Mouse (Mus musculus) heart, embryonic 14.5 days (tissue): ENCODE measurements around the gene Ssr2. TPM values are rescaled to one million over a fixed set of nuclear protein-coding genes. Genes with fewer than 3 reads are reported as not detected.
A peak's percentile ranks its signal among the peaks of the same experiment; 100 is the strongest.

Source experiments
- ATAC-seq: fragments of 200-750 bp; cut with Nextera tagmentation; 2 replicates; pipeline ENCODE4 v1.8.0; 2017; ENCODE audit warnings: low read depth, moderate TSS enrichment; ENCODE audit not compliant: insufficient number of reproducible peaks, insufficient read depth, low FRiP score
- H3K27ac ChIP-seq, 2 experiments: fragments of 200-500 bp in 1 of 2; fragments of 300-500 bp in 1 of 2; sonication (generic) in 1 of 2; replicated peaks in 1 of 2; 2 replicates each; pipeline ENCODE4 v1.5.1; 2012 to 2014; ENCODE audit warnings: low read depth in 2 of 2, low read length in 2 of 2, control low read depth in 1 of 2, mild to moderate bottlenecking in 1 of 2, mixed read lengths in 1 of 2; ENCODE audit not compliant: control insufficient read depth in 1 of 2, insufficient read depth in 1 of 2
- H3K27me3 ChIP-seq: fragments of 300-500 bp; sonication (generic); 2 replicates; pipeline ENCODE4 v1.6.1; 2014; ENCODE audit warnings: mild to moderate bottlenecking, low read length, control low read depth; ENCODE audit not compliant: control insufficient read depth, insufficient read depth
- H3K36me3 ChIP-seq: fragments of 300-500 bp; sonication (generic); 2 replicates; pipeline ENCODE4 v1.6.1; 2014; ENCODE audit warnings: mild to moderate bottlenecking, control low read depth, low read length, mixed read lengths; ENCODE audit not compliant: control insufficient read depth, insufficient read depth
- H3K4me1 ChIP-seq, 2 experiments: fragments of 200-500 bp in 1 of 2; fragments of 300-500 bp in 1 of 2; sonication (generic) in 1 of 2; 2 replicates each; pipeline ENCODE4 v1.6.1; 2012 to 2014; ENCODE audit warnings: low read length in 2 of 2, control low read depth in 1 of 2, mixed read lengths in 1 of 2; ENCODE audit not compliant: control insufficient read depth in 2 of 2, insufficient read depth in 2 of 2
- H3K4me2 ChIP-seq: fragments of 300-500 bp; sonication (generic); 2 replicates; pipeline ENCODE4 v1.6.1; 2014; ENCODE audit warnings: mild to moderate bottlenecking, low read length
- H3K4me3 ChIP-seq, 2 experiments: fragments of 200-500 bp in 1 of 2; fragments of 300-500 bp in 1 of 2; sonication (generic) in 1 of 2; 2 replicates each; pipeline ENCODE4 v1.5.1; 2012 to 2014; ENCODE audit warnings: low read length in 2 of 2, mild to moderate bottlenecking in 2 of 2, control low read depth in 1 of 2, low read depth in 1 of 2, moderate library complexity in 1 of 2; ENCODE audit not compliant: control insufficient read depth in 1 of 2, insufficient read depth in 1 of 2
- H3K9ac ChIP-seq: fragments of 300-500 bp; sonication (generic); 2 replicates; pipeline ENCODE4 v1.6.1; 2014; ENCODE audit warnings: mild to moderate bottlenecking, low read length
- H3K9me3 ChIP-seq: fragments of 300-500 bp; sonication (generic); 2 replicates; pipeline ENCODE4 v1.6.1; 2016; ENCODE audit warnings: low read length, control low read depth; ENCODE audit not compliant: control insufficient read depth
- WGBS: fragments of 180-500 bp; shearing (Covaris S2); extraction: QIAGEN DNeasy Blood & Tissue Kit; methylation state at CpG from one replicate; pipeline ENCODE4 v1.1.7; 2014; 5-methylcytosine and 5-hydroxymethylcytosine counted together
- polyA plus RNA-seq: library from polyadenylated mRNA; unstranded; fragments of >200 nt; fragmentation: Nextera tagmentation; extraction: Ambion mirVana; gene quantifications from 2 replicates; pipeline ENCODE4 v1.2.1, GENCODE M21; 2014

Ssr2 gene
- polyA plus RNA-seq, 1 experiment from 2014 or later, result 178 TPM

DNA sequence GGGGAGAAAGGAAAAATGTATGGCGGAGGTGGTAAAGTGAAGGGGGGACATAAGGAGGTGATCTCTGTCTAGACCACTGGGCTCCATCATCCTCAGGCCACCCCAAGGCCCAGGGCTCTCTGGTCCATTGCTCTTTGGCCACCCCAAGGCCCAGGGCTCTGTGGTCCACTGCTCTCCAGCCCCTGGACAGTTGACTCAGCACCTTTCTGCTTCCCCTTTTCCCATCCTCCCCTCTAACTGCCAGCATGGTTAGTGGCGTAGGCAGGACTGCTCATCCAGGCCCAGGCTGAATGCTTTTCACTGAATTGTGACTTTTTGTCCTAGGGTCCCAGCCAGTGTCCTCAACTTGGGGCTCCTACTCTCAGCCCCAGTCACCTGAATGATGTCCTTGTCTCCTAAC, 51.9 kb downstream of the Ssr2 start:
- WGBS, result 83% methylated on average over 2 of the region's 2 CpGs
- Histone ChIP-seq H3K27ac (no peak overlapping the region), H3K9me3 (no peaks in the 10 kb centered on the region), H3K4me1 (peaks cover 68 to 88% of the 10 kb centered on the region in 2 experiments), H3K27me3 (no peaks in the 10 kb centered on the region), H3K36me3 (peaks cover 70% of the 10 kb centered on the region), H3K4me2 (no peak overlapping the region), H3K9ac (no peak overlapping the region), H3K4me3 (no peak overlapping the region)
- ATAC-seq, result no peak

DNA sequence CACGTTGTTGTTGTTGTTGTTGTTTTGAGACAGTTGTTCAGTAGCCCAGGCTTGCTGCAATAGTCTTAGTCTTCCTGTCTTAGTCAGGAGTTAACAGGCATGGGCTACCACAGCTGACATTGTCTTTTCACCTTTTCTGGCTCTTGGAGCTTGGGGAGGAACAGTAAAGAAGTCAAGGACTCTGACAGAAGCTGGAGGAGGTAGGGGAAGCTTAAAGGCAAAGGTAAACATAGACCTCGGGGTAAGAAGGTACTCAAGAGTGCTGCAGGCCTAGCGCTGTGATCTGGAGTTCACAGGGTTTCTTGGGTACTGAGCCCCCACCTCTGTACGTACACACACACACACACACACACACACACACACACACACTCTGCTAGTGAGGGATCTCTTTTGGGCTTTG, 53.1 kb downstream of the Ssr2 start:
- Histone ChIP-seq H3K27me3 (no peaks in the 10 kb centered on the region), H3K4me1 (peaks cover 68 to 93% of the 10 kb centered on the region in 2 experiments), H3K4me2 (no peak overlapping the region), H3K9me3 (no peaks in the 10 kb centered on the region), H3K27ac (no peak overlapping the region; a peak in 1 of 4 replicates), H3K36me3 (peaks cover 82% of the 10 kb centered on the region), H3K9ac (peak overlapping the region; percentile 35), H3K4me3 (no peak overlapping the region)
- WGBS, result 67% methylated on average over 4 of the region's 4 CpGs
- ATAC-seq, result no peak

DNA sequence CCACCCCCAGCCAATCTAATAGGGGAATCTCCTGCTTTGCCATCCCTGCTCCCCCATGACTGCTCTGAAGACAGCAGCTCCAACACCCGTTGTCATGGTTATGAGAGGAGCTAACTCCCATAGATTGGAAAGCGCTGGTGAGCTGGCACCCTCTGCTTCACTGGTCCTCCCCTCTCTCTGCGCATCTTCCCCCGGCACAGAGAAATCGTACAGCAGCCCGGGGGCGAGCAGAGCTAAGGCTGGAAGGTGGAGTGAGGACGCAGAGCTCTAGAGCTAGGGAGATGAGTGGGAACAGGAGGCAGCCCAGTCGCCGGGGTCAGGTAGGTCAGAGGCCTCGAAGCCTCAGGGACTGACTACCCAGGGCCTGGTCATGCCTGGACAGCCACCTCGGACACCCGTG, 53.6 kb downstream of the Ssr2 start:
- peak overlapping the region; percentile 54 to 69 for H3K27ac ChIP-seq
- H3K36me3 ChIP-seq, result peaks cover 87% of the 10 kb centered on the region
- 59% methylated on average over 13 of the region's 13 CpGs for WGBS
- H3K4me3 ChIP-seq, result no peak overlapping the region
- no peaks in the 10 kb centered on the region for H3K9me3 ChIP-seq
- no peak for ATAC-seq
- peaks cover 66 to 89% of the 10 kb centered on the region in 2 experiments for H3K4me1 ChIP-seq
- H3K27me3 ChIP-seq, result no peaks in the 10 kb centered on the region
- peak overlapping the region; percentile 35 for H3K9ac ChIP-seq
- no peak overlapping the region for H3K4me2 ChIP-seq

DNA sequence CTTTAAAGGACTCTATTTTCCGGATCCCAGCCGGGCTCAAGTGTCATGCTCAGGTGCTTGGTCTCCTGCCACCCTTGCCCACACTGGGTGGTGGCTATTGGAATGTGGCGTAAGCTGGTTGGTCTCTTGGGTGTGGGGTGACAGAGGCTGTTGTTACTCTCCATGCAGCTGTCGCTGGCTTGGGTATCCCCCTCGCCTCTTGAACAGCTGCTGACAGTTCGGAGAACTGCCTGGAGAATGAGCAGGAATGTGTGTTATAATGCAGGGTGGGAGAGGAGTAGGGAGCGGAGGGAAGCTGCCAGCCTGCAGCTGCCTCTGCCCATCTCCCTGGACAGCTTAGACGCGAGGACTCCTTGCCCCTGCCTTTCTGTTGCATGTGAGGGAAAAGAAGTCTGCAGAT, 54.3 kb downstream of the Ssr2 start:
- Histone ChIP-seq H3K4me3 (no peak overlapping the region), H3K27me3 (no peaks in the 10 kb centered on the region), H3K27ac (peak overlapping the region; percentile 54 to 69), H3K9ac (peak overlapping the region; percentile 35), H3K9me3 (no peaks in the 10 kb centered on the region), H3K36me3 (peaks cover 89% of the 10 kb centered on the region), H3K4me2 (peak overlapping the region; percentile 14), H3K4me1 (peaks cover 58 to 81% of the 10 kb centered on the region in 2 experiments)
- 16% methylated on average over 9 of the region's 9 CpGs for WGBS
- peak; percentile 31; the same call in 1 of the 2 replicates for ATAC-seq

DNA sequence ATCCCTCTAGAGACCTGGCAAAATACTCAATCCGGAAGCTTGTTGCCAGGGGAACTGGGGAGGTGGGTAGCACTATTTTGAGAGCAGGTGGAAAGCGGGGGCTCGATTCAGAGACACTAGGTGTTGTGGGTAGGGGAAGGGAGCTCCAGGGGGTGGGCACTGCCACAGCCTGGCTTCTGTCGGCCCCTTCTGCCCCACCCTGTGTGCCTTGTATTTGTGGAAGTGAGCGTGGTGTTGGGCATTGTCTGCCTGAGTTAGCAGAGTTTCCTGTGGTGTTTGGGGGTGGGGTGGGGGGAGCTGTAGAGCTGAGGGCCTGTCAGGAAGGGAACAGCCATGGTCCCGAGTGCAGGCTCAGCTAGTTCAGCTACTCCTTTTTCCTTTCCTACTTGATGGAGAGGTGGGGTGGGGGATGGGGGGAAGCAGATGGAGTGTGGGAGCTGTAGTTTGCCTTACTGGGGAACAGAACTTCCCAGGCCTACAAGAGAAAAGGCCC, 55.2 kb downstream of the Ssr2 start:
- WGBS, result 45% methylated on average over 6 of the region's 6 CpGs
- H3K4me1 ChIP-seq, result peaks cover 52 to 77% of the 10 kb centered on the region in 2 experiments

DNA sequence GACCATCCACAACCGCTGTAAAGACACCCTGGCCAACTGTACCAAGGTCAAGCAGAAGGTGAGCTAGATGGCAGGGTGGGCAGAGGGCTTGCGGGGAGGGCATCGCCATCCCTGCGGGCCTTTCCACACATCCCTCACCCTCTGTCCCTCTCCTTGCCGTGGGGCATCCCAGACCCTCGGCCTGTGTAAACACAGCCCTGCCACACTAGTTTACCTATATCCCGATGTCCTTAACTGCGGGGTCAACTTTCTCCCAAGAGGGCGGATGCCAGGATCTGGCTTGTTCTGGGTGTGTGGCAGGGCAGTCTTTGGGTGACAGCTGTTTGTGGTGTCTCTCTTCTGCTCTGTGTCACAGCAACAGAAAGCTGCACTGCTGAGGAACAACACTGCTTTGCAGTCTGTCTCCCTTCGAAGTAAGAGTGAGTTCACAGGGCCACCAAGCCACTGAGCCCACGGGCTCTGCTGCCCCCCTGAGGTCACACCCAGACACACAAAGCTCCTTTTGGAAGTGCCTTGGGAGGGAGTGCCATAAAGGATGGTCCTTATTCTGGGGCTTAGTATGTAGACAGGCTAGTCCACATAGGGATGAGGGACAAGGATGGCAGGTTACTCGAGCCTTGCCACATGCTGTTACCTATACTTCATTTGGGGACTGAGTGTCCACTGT, 56.4 kb downstream of the Ssr2 start:
- Histone ChIP-seq H3K9ac (no peak overlapping the region; the same call in 1 of the 2 replicates), H3K4me1 (peaks cover 56 to 76% of the 10 kb centered on the region in 2 experiments), H3K36me3 (peaks cover 95% of the 10 kb centered on the region), H3K4me2 (no peak overlapping the region), H3K27ac (peak overlapping the region in 1 of 2 experiments; percentile 45; a peak in 1 of 4 replicates), H3K27me3 (no peaks in the 10 kb centered on the region), H3K4me3 (no peak overlapping the region), H3K9me3 (no peaks in the 10 kb centered on the region)
- WGBS, result 70% methylated on average over 12 of the region's 12 CpGs
- ATAC-seq, result no peak

More for the DNA sequence above, 55.2 kb downstream of the Ssr2 start:
- no peaks in the 10 kb centered on the region for H3K9me3 ChIP-seq
- peaks cover 91% of the 10 kb centered on the region for H3K36me3 ChIP-seq
- ATAC-seq, result peak; percentile 48
- no peak overlapping the region for H3K9ac ChIP-seq
- peak overlapping the region; percentile 43 to 69; a peak in 3 of 4 replicates for H3K27ac ChIP-seq
- no peak overlapping the region for H3K4me3 ChIP-seq
- 0 out of 2 replicates have a peak overlapping the region, but pooled peaks have one; percentile 14 for H3K4me2 ChIP-seq
- no peaks in the 10 kb centered on the region for H3K27me3 ChIP-seq

DNA sequence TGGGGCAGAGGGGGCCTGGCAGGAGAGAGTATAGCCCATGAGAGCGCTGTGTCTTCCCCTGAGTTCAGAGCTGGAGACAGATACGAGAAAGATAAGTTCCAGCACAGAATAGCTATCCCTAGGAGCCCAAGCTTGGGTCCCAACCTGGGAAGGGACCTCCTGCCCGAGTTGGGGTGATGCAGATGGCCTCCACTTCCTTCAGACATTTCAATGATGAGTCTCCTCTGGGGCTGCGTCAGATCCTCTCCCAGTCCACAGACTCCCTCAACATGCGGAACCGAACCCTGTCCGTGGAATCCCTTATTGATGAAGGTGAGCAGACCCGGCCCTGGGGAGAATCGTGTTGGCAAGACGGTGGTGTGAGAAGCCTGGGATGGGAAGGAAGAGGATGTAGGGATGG, 57.4 kb downstream of the Ssr2 start:
- Histone ChIP-seq H3K4me2 (no peak overlapping the region), H3K27me3 (no peaks in the 10 kb centered on the region), H3K9ac (no peak overlapping the region), H3K4me3 (no peak overlapping the region), H3K36me3 (peaks cover 98% of the 10 kb centered on the region), H3K9me3 (no peaks in the 10 kb centered on the region), H3K27ac (no peak overlapping the region), H3K4me1 (peaks cover 50 to 68% of the 10 kb centered on the region in 2 experiments)
- ATAC-seq, result no peak
- WGBS, result 82% methylated on average over 10 of the region's 10 CpGs
